Mouse (Mus musculus): ENCODE measurements around the gene Nfu1.

DNA sequence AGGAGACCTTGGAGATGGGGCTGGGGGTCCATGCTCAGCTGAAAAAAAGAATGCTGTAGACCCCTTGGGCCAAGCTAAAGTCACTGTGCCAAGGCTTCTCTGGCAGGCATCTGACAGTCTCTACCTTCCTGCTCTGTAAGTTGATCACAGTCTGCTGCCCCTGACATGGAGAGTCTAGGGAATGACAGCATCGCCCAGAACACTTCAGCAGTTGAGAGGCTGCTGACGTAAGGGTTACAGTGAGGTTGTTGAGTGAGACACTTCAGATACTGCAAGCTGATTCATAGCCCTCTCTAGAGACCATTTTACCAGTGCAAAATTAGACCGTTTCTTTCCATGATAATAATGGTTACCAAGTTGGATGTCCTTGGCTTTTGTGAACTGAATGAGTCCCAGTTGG is 18.0 kb upstream of the Nfu1 start:
- TF ChIP-seq MYOD1 (IDR thresholded peaks at IDR 0.05; ENCODE audit: control insufficient read depth, insufficient read length, low read depth) = no peak
- TF ChIP-seq USF1 (IDR thresholded peaks at IDR 0.05; ENCODE audit: low read depth) = no peak
- TF ChIP-seq CTCF (IDR thresholded peaks at IDR 0.05; ENCODE audit: control insufficient read depth, insufficient read depth, insufficient read length) = no peak
- TF ChIP-seq FOSL1 (IDR thresholded peaks at IDR 0.05; ENCODE audit: insufficient read depth, low read length, poor library complexity, severe bottlenecking) = no peak
- TF ChIP-seq CEBPB (IDR thresholded peaks at IDR 0.05; ENCODE audit: low read depth) = no peak
